Mouse (Mus musculus) intestine, postnatal 0 days (tissue): Measurements from ENCODE around the gene Gm49450. TPM values are rescaled to one million over a fixed set of nuclear protein-coding genes. Genes with fewer than 3 reads are reported as not detected.
"Not testable (repeated sequence)": the region's sequence is repeated elsewhere in the genome, so short reads cannot be mapped to it uniquely, and the experiment has no call there.

Experiments
- ATAC-seq: fragments of 200-750 bp; cut with Nextera tagmentation; 2 replicates; pipeline ENCODE4 v1.8.0; 2017; ENCODE audit warnings: mild to moderate bottlenecking, moderate TSS enrichment, moderate library complexity
- H3K27ac ChIP-seq: fragments of 300-500 bp; sonication (generic); 2 replicates; pipeline ENCODE4 v1.5.1; 2014; ENCODE audit warnings: mild to moderate bottlenecking, low read depth, low read length, moderate library complexity
- H3K27me3 ChIP-seq: fragments of 300-500 bp; sonication (generic); replicated peaks from 2 replicates; pipeline ENCODE4 v1.6.1; 2014; ENCODE audit warnings: low read length, mixed read lengths; ENCODE audit not compliant: control insufficient read depth, insufficient read depth
- H3K36me3 ChIP-seq: fragments of 300-500 bp; sonication (generic); 2 replicates; pipeline ENCODE4 v1.6.1; 2014; ENCODE audit warnings: mild to moderate bottlenecking, moderate library complexity; ENCODE audit not compliant: control insufficient read depth, insufficient read depth
- H3K4me1 ChIP-seq: fragments of 300-500 bp; sonication (generic); replicated peaks from 2 replicates; pipeline ENCODE4 v1.6.1; 2014; ENCODE audit warnings: antibody characterized with exemption, low read length, mixed read lengths; ENCODE audit not compliant: control insufficient read depth, insufficient read depth
- H3K4me2 ChIP-seq: fragments of 300-500 bp; sonication (generic); replicated peaks from 2 replicates; pipeline ENCODE4 v1.6.1; 2014; ENCODE audit warnings: low read depth, mild to moderate bottlenecking, moderate library complexity
- H3K4me3 ChIP-seq: fragments of 300-500 bp; sonication (generic); 2 replicates; pipeline ENCODE4 v1.5.1; 2014; ENCODE audit warnings: low read depth, low read length
- H3K9ac ChIP-seq: fragments of 300-500 bp; sonication (generic); 2 replicates; pipeline ENCODE4 v1.6.1; 2014; ENCODE audit warnings: mild to moderate bottlenecking, low read depth, low read length
- H3K9me3 ChIP-seq: fragments of 300-500 bp; sonication (generic); 2 replicates; pipeline ENCODE4 v1.6.1; 2016; ENCODE audit warnings: mixed run types; ENCODE audit not compliant: control insufficient read depth
- CTCF ChIP-seq: sonication (generic); IDR thresholded peaks from 2 replicates; pipeline ENCODE4 v1.5.1; 2016; ENCODE audit warnings: low read depth, mild to moderate bottlenecking, control low read depth, antibody characterized with exemption, moderate library complexity
- WGBS: fragments of 180-500 bp; shearing (Covaris S2); extraction: QIAGEN DNeasy Blood & Tissue Kit; methylation state at CpG from one replicate; pipeline ENCODE4 v1.1.7; 2014; 5-methylcytosine and 5-hydroxymethylcytosine counted together
- polyA plus RNA-seq: library from polyadenylated mRNA; unstranded; fragments of >200 nt; fragmentation: Nextera tagmentation; extraction: Ambion mirVana; gene quantifications from 2 replicates; pipeline ENCODE4 v1.2.1, GENCODE M21; 2015

Gene Gm49450
- polyA plus RNA-seq, 1 experiment from 2014 or later, result not detected

DNA sequence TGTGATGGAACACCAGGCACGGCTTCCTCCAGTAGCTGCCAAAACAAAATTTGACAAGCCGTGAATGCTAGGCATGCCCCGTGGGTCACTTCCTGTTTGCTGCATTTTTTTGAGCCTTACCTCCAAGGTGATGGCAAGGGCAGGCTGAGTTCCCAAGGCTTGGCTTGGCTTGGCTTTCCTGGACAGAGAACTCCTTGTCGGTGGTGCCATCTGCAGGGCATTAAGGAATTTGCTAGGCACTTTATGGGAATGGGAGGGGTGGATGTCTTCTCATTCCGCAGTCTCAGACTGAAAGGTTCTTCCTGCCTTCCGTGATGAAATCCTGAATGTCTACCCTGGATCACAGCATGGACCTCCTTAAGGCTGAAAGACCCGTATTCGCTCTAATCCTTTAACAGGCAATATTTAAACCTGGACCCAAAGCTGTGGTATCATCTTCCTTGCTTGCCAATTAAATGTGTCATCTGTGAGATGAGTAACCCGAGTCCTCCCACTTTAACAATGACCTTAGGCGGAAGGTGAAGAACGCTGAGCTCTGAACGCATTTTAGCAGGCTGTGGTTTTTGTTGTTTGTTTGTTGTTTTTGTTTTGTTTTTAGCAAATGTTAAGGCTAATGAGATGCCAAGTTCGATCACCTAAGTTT, 24.6 kb downstream of the Gm49450 start:
- ATAC-seq, result peak; percentile 76
- Histone ChIP-seq H3K4me1 (no peaks in the 10 kb centered on the region), H3K36me3 (peaks cover 9% of the 10 kb centered on the region; the same call in 1 of the 2 replicates), H3K4me3 (no peak overlapping the region), H3K9me3 (no peaks in the 10 kb centered on the region), H3K9ac (no peak overlapping the region), H3K4me2 (0 out of 2 replicates have a peak overlapping the region, but pooled peaks have one; percentile 24), H3K27me3 (no peaks in the 10 kb centered on the region), H3K27ac (no peak overlapping the region)
- peak; percentile 88 for TF ChIP-seq CTCF
- WGBS, result 14% methylated on average over 13 of the region's 13 CpGs

DNA sequence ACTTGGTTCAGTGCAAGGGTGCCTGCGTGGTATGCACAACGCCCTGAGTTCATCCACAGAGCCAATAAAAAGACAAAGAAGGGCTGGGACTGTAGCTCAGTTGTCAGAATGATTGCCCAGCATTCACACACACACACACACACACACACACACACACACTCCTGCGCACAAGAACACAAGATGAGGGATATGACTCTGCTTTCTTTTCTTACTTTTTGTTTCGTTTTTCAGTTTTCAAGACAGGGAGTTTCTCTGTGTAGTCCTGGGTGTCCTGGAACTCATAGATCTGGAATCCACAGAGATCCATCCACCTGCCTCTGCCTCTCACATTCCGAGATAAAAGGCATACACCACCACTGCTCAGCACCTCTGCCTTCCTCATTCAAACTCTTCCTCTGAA, 25.8 kb downstream of the Gm49450 start:
- H3K4me2 ChIP-seq, result no peak overlapping the region
- peaks cover 9% of the 10 kb centered on the region; the same call in 1 of the 2 replicates for H3K36me3 ChIP-seq
- H3K9me3 ChIP-seq, result no peaks in the 10 kb centered on the region
- no peak overlapping the region for H3K9ac ChIP-seq
- H3K4me1 ChIP-seq, result no peaks in the 10 kb centered on the region
- H3K4me3 ChIP-seq, result no peak overlapping the region
- H3K27me3 ChIP-seq, result no peaks in the 10 kb centered on the region
- WGBS, result 63% methylated on average over 5 of the region's 5 CpGs
- no peak for ATAC-seq
- H3K27ac ChIP-seq, result peak overlapping the region; percentile 41; the same call in 1 of the 2 replicates
- TF ChIP-seq CTCF, result no peak

DNA sequence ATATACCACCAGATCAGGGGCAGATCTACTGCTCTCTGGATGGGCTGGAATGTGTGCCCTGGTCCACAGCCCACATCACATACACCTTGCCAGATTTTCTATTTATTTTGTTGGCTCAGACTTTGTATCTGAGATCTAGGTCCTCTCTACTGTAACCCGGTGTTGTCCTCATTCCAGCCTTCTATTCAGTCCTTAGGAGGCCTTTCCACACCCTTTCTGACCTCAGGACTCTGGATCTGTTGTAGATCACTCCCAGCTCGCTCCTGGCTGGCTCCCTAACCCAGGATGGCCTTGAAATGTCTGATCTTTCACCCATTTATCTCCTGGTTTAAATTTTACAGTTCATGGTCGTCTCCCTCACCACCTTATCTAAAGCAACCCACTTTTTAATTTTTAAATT, 28.7 kb downstream of the Gm49450 start:
- no peak overlapping the region for H3K4me2 ChIP-seq
- TF ChIP-seq CTCF, result no peak
- H3K4me3 ChIP-seq, result no peak overlapping the region
- no peak for ATAC-seq
- H3K36me3 ChIP-seq, result no peaks in the 10 kb centered on the region
- H3K9me3 ChIP-seq, result no peaks in the 10 kb centered on the region
- WGBS, result 31% methylated on average over 3 of the region's 3 CpGs
- H3K9ac ChIP-seq, result no peak overlapping the region
- H3K27ac ChIP-seq, result peak overlapping the region; percentile 41
- no peaks in the 10 kb centered on the region for H3K4me1 ChIP-seq
- no peaks in the 10 kb centered on the region for H3K27me3 ChIP-seq

DNA sequence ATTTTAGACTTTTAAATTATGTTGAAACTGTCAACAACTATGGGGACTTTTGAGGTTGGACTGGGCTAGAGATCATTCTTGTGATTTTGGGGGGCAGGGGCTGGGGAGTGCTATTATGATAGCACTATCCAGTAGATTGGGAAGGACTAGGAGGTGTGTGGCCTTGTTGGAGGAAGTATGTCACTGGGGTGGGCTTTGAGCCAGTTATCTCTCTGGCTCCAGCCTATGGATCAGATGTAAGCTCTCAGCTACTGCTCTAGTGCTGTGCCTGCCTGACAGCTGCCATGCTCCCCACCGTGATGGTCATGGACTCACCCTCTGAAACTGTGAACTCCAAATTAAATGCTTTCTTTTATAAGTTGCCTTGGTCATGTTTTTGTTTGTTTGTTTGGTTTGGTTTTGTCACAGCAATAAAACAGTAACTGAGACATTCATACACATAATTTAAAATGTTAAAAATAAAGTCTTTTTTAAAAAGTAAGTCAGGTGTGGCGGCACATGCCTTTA, 30.3 kb downstream of the Gm49450 start:
- H3K4me2 ChIP-seq, result 0 out of 2 replicates have a peak overlapping the region, but pooled peaks have one; percentile 9
- H3K27ac ChIP-seq, result peak overlapping the region; percentile 88
- H3K36me3 ChIP-seq, result no peaks in the 10 kb centered on the region
- no peaks in the 10 kb centered on the region for H3K27me3 ChIP-seq
- no peaks in the 10 kb centered on the region for H3K9me3 ChIP-seq
- no peak for ATAC-seq
- 0 out of 2 replicates have a peak overlapping the region, but pooled peaks have one; percentile 37 for H3K9ac ChIP-seq
- 66% methylated on average over 2 of the region's 2 CpGs for WGBS
- no peak for TF ChIP-seq CTCF
- H3K4me3 ChIP-seq, result no peak overlapping the region
- H3K4me1 ChIP-seq, result no peaks in the 10 kb centered on the region

DNA sequence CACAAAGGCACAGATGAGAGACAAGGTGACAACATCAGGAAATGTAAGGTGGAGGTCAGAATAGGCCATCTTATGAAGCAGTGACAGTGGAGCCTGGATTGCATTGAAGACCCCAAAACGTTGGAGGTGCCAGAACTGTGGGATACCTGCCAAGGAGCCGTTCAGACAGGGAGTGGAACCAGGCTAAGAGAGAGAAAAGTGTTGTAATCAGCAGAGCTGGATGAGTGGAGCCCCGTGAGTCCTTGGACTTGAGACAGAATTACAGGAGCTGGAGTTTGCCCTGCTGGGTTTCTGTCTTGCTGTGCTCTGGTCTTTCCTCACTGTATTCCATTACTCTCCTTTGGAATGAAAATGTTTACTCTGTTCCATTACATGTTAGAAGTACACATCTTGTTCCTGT, 30.8 kb downstream of the Gm49450 start:
- ATAC-seq, result peak; percentile 58

DNA sequence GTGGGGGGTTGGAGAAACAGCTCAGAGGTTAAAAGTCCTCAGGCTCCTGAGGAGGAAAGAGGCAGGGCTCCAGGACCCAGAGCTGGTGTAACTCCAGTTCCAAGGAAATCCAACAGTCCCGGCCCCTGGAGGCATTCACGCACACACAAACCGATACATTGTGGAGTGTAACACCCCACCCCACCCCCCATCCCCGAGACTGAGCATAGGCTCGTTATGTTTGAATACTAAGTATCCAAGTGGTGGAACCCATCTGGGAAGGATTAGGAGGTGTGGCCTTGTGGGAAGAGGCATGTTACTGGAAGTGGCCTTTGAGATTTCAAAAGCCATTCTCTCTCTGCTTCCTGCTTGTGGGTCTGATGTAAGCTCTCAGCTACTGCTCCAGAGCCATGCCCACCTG, 31.8 kb downstream of the Gm49450 start:
- ATAC-seq, result no peak
- WGBS, result 89% methylated on average over 5 of the region's 5 CpGs
- H3K27ac ChIP-seq, result peak overlapping the region; percentile 88

More for the DNA sequence above, 30.8 kb downstream of the Gm49450 start:
- H3K27me3 ChIP-seq, result no peaks in the 10 kb centered on the region
- H3K36me3 ChIP-seq, result no peaks in the 10 kb centered on the region
- TF ChIP-seq CTCF, result no peak
- H3K4me1 ChIP-seq, result no peaks in the 10 kb centered on the region
- H3K9me3 ChIP-seq, result no peaks in the 10 kb centered on the region
- no peak overlapping the region for H3K9ac ChIP-seq
- H3K4me3 ChIP-seq, result no peak overlapping the region
- H3K4me2 ChIP-seq, result peak overlapping the region; percentile 28
- peak overlapping the region; percentile 88 for H3K27ac ChIP-seq
- 20% methylated on average over 3 of the region's 3 CpGs for WGBS

DNA sequence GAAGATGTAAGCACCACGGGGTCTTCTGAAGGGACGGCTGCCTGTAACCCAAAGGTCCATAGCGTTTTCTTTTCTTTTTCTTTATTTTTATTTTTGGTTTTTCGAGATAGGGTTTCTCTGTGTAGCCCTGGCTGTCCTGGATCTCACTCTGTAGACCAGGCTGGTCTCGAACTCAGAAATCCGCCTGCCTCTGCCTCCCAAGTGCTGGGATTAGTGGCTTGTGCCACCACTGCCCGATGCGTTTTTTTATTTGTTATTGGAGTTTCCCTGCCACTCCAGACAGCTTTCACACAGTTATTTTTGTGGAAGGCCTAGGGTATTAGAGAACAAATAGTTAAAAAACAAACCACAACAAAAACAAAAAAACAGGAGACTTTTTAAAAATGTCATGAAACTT, 34.9 kb downstream of the Gm49450 start:
- H3K4me1 ChIP-seq, H3K27me3 ChIP-seq, ATAC-seq, H3K9me3 ChIP-seq, H3K36me3 ChIP-seq: not testable (repeated sequence)
- peak overlapping the region; percentile 40; the same call in 1 of the 2 replicates for H3K9ac ChIP-seq
- peak overlapping the region; percentile 93 for H3K27ac ChIP-seq
- 20% methylated on average over 8 of the region's 8 CpGs for WGBS
- peak overlapping the region; percentile 82 for H3K4me2 ChIP-seq
- H3K4me3 ChIP-seq, result peak overlapping the region; percentile 89

More for the DNA sequence above, 31.8 kb downstream of the Gm49450 start:
- TF ChIP-seq CTCF, result no peak
- Histone ChIP-seq H3K4me1 (no peaks in the 10 kb centered on the region), H3K9me3 (no peaks in the 10 kb centered on the region), H3K27me3 (no peaks in the 10 kb centered on the region), H3K4me3 (no peak overlapping the region), H3K36me3 (no peaks in the 10 kb centered on the region), H3K4me2 (no peak overlapping the region), H3K9ac (no peak overlapping the region)
